ENCODE assay signal across 19 mouse cellular contexts in genomic region chr7:130419961-130420360, GRCm38 (mm10).
DNase-seq lines count a peak whose midpoint lies in the region; ATAC-seq and TF ChIP-seq lines count a peak whose summit lies in the region.
"Had no signal": no experiment of that assay in that cellular context is flagged by ENCODE, and none has a peak within 500 bp of the region (broad histone marks: within the 10 kb centered on the region; RNA-seq: fewer than 3 reads in every experiment).

No protein-coding gene starts in this region.

- WGBS in heart, embryonic 13.5 days: 70% methylated on average over 1 of the region's 1 CpGs
- WGBS in heart, embryonic 11.5 days (ENCODE audit: insufficient replicate concordance): 64% methylated on average over 1 of the region's 1 CpGs
- 46% methylated on average over 1 of the region's 1 CpGs for WGBS in intestine, embryonic 14.5 days
- WGBS in intestine, postnatal 0 days: 43% methylated on average over 1 of the region's 1 CpGs
- WGBS in stomach, embryonic 16.5 days: 25% methylated on average over 1 of the region's 1 CpGs

- no peaks in the 10 kb centered on the region for H3K27me3 ChIP-seq in heart, embryonic 13.5 days (replicated peaks)
- no peaks in the 10 kb centered on the region for H3K27me3 ChIP-seq in heart, embryonic 11.5 days (ENCODE audit: control insufficient read depth, insufficient read depth, low read length)
- no peaks in the 10 kb centered on the region for H3K27me3 ChIP-seq in intestine, embryonic 14.5 days (replicated peaks; ENCODE audit: control insufficient read depth, insufficient read depth, low read length)
- no peaks in the 10 kb centered on the region for H3K27me3 ChIP-seq in intestine, postnatal 0 days (replicated peaks; ENCODE audit: control insufficient read depth, insufficient read depth, low read length)
- no peaks in the 10 kb centered on the region for H3K27me3 ChIP-seq in stomach, embryonic 16.5 days (ENCODE audit: control insufficient read depth, insufficient read depth, low read length)
- H3K27me3 ChIP-seq: forebrain, embryonic 13.5 days had no signal

- H3K36me3 ChIP-seq in heart, embryonic 13.5 days: peaks cover 18% of the 10 kb centered on the region
- no peaks in the 10 kb centered on the region; the same call in 1 of the 2 replicates for H3K36me3 ChIP-seq in heart, embryonic 11.5 days (ENCODE audit: control insufficient read depth, insufficient read depth, low read length)
- no peaks in the 10 kb centered on the region for H3K36me3 ChIP-seq in intestine, embryonic 14.5 days (ENCODE audit: control insufficient read depth, insufficient read depth, low read length)
- H3K36me3 ChIP-seq in intestine, postnatal 0 days (ENCODE audit: control insufficient read depth, insufficient read depth): 0 out of 2 replicates have a peak, but pooled peaks cover 3% of the 10 kb centered on the region
- no peaks in the 10 kb centered on the region for H3K36me3 ChIP-seq in stomach, embryonic 16.5 days (ENCODE audit: control insufficient read depth, insufficient read depth, low read length)
- H3K36me3 ChIP-seq: hindbrain, embryonic 10.5 days had no signal

- no peak for DNase-seq in intestine, embryonic 14.5 days (ENCODE audit: low spot score)
- DNase-seq in embryo, embryonic 9.5 days (ENCODE audit: extremely low spot score): peak; percentile 8
- DNase-seq: adrenal gland, adult 8-10 months; adrenal gland, postnatal 36 days; cerebellum, adult 2 months; cerebellum, postnatal 10 days; forebrain, postnatal 0 days; gastrocnemius, postnatal 25 days; kidney, adult 8-10 months had no signal

- H3K27ac ChIP-seq in heart, embryonic 13.5 days (replicated peaks): peak overlapping the region; percentile 57
- H3K27ac ChIP-seq in heart, embryonic 11.5 days (ENCODE audit: low read depth, low read length): no peak overlapping the region
- H3K27ac ChIP-seq in intestine, embryonic 14.5 days (ENCODE audit: low read depth): peak overlapping the region; percentile 57
- no peak overlapping the region for H3K27ac ChIP-seq in intestine, postnatal 0 days (ENCODE audit: low read depth, low read length)
- H3K27ac ChIP-seq in stomach, embryonic 16.5 days (ENCODE audit: low read length): peak overlapping the region; percentile 36
- H3K27ac ChIP-seq: embryonic facial prominence, embryonic 10.5 days; forebrain, embryonic 13.5 days; hindbrain, embryonic 10.5 days; hindbrain, embryonic 14.5 days had no signal

- TF ChIP-seq CTCF in intestine, postnatal 0 days (IDR thresholded peaks at IDR 0.05; ENCODE audit: low read depth): no peak

- no peak for ATAC-seq in heart, embryonic 13.5 days (ENCODE audit: extremely low read depth, insufficient number of reproducible peaks, low FRiP score, low TSS enrichment)
- no peak for ATAC-seq in heart, embryonic 11.5 days (replicated peaks; ENCODE audit: insufficient number of reproducible peaks, low FRiP score, low TSS enrichment)
- ATAC-seq in intestine, embryonic 14.5 days (replicated peaks; ENCODE audit: low FRiP score, low TSS enrichment, low read depth): 0 out of 2 replicates have a peak, but pooled peaks have one; percentile 23
- no peak for ATAC-seq in intestine, postnatal 0 days
- ATAC-seq in stomach, embryonic 16.5 days (ENCODE audit: insufficient read depth, low FRiP score): no peak
- ATAC-seq in activated CD4-positive, CD25-positive, alpha-beta regulatory T cell, adult 4 months: no peak
- ATAC-seq: forebrain, embryonic 13.5 days; forebrain, postnatal 0 days; intestine, embryonic 16.5 days had no signal

- no peaks in the 10 kb centered on the region for H3K9me3 ChIP-seq in heart, embryonic 13.5 days
- no peaks in the 10 kb centered on the region for H3K9me3 ChIP-seq in heart, embryonic 11.5 days (replicated peaks; ENCODE audit: control insufficient read depth, low read length)
- H3K9me3 ChIP-seq in intestine, embryonic 14.5 days (ENCODE audit: control insufficient read depth, low read length): no peaks in the 10 kb centered on the region
- no peaks in the 10 kb centered on the region for H3K9me3 ChIP-seq in intestine, postnatal 0 days (ENCODE audit: control insufficient read depth)
- H3K9me3 ChIP-seq in stomach, embryonic 16.5 days (replicated peaks; ENCODE audit: control insufficient read depth, low read length): no peaks in the 10 kb centered on the region
- H3K9me3 ChIP-seq: embryonic facial prominence, embryonic 10.5 days; forebrain, embryonic 13.5 days; hindbrain, embryonic 10.5 days had no signal

- H3K4me1 ChIP-seq in heart, embryonic 13.5 days: peaks cover 17% of the 10 kb centered on the region
- peaks cover 3% of the 10 kb centered on the region; the same call in 1 of the 2 replicates for H3K4me1 ChIP-seq in heart, embryonic 11.5 days (ENCODE audit: control insufficient read depth, insufficient read depth, low read length)
- H3K4me1 ChIP-seq in intestine, embryonic 14.5 days (replicated peaks; ENCODE audit: control insufficient read depth, insufficient read depth, low read length): no peaks in the 10 kb centered on the region; the same call in 1 of the 2 replicates
- H3K4me1 ChIP-seq in intestine, postnatal 0 days (replicated peaks; ENCODE audit: control insufficient read depth, insufficient read depth, low read length): no peaks in the 10 kb centered on the region
- peaks cover 4% of the 10 kb centered on the region for H3K4me1 ChIP-seq in stomach, embryonic 16.5 days (ENCODE audit: control insufficient read depth, insufficient read depth, low read length)
- H3K4me1 ChIP-seq: forebrain, embryonic 13.5 days; hindbrain, embryonic 10.5 days had no signal

- H3K4me3 ChIP-seq in heart, embryonic 13.5 days: no peak overlapping the region
- H3K4me3 ChIP-seq in heart, embryonic 11.5 days (ENCODE audit: low read depth, low read length): no peak overlapping the region
- no peak overlapping the region for H3K4me3 ChIP-seq in intestine, embryonic 14.5 days (ENCODE audit: low read depth, low read length)
- H3K4me3 ChIP-seq in intestine, postnatal 0 days (ENCODE audit: low read depth, low read length): no peak overlapping the region
- H3K4me3 ChIP-seq in stomach, embryonic 16.5 days (replicated peaks; ENCODE audit: low read length): no peak overlapping the region
- H3K4me3 ChIP-seq: embryonic facial prominence, embryonic 10.5 days; forebrain, embryonic 13.5 days; hindbrain, embryonic 10.5 days had no signal

- H3K4me2 ChIP-seq in heart, embryonic 13.5 days: no peak overlapping the region
- no peak overlapping the region for H3K4me2 ChIP-seq in heart, embryonic 11.5 days
- no peak overlapping the region for H3K4me2 ChIP-seq in intestine, embryonic 14.5 days (ENCODE audit: low read length)
- no peak overlapping the region for H3K4me2 ChIP-seq in intestine, postnatal 0 days (replicated peaks; ENCODE audit: low read depth)
- no peak overlapping the region for H3K4me2 ChIP-seq in stomach, embryonic 16.5 days (ENCODE audit: low read depth, low read length)
- H3K4me2 ChIP-seq: forebrain, embryonic 13.5 days; hindbrain, embryonic 14.5 days had no signal

- H3K9ac ChIP-seq in heart, embryonic 13.5 days: no peak overlapping the region
- no peak overlapping the region for H3K9ac ChIP-seq in heart, embryonic 11.5 days (ENCODE audit: low read depth, low read length)
- H3K9ac ChIP-seq in intestine, embryonic 14.5 days (ENCODE audit: low read length): no peak overlapping the region
- no peak overlapping the region for H3K9ac ChIP-seq in intestine, postnatal 0 days (ENCODE audit: low read depth, low read length)
- no peak overlapping the region for H3K9ac ChIP-seq in stomach, embryonic 16.5 days (ENCODE audit: low read length)
- H3K9ac ChIP-seq: forebrain, embryonic 13.5 days; forebrain, postnatal 0 days; hindbrain, embryonic 14.5 days had no signal

Comparison
In these comparisons a context has a peak if more than half of its experiments do, and no peak if none do; other contexts are left out.
1. H3K27ac ChIP-seq: peak in heart, embryonic 13.5 days (single experiment), intestine, embryonic 14.5 days (single experiment) and stomach, embryonic 16.5 days (single experiment); none in heart, embryonic 11.5 days (single experiment) and intestine, postnatal 0 days (single experiment).